Mouse (Mus musculus) cerebellum, adult 2 months (tissue): ENCODE measurements around the gene Wdr76.

Experiments used
- CTCF ChIP-seq: fragments of 200-500 bp; IDR thresholded peaks from 2 replicates; pipeline ENCODE4 v1.5.1; 2011; ENCODE audit warnings: low read depth, mild to moderate bottlenecking, control low read depth, low read length, moderate library complexity, borderline replicate concordance; ENCODE audit not compliant: insufficient read depth
- POLR2A ChIP-seq: fragments of 200-500 bp; IDR thresholded peaks from 2 replicates; pipeline ENCODE4 v1.6.1; 2011; ENCODE audit warnings: low read length, control low read depth, borderline replicate concordance; ENCODE audit not compliant: insufficient read depth

DNA sequence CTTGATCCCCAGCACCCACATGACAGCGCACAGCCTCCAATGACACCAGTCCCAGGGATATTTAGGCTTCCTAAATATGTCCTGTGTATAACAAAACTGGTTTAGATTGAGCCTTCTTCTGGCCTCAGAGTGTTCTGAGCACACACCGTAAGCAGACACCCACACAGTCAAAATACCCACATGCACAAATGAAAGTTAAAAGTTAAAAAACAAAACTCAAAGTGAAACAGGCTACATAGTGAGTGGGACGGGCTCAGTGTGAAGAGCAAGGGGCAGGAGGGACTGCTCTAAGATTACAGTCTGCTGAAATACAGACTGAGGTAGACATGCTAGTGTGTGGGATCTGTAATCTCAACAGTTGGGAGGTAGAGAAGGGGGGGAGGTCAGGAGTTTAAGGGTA lies 63.5 kb downstream of the Wdr76 start:
- TF ChIP-seq CTCF (no peak), POLR2A (no peak)
